Mouse (Mus musculus): ENCODE measurements around the gene Slc19a3. TPM values are rescaled to one million over a fixed set of nuclear protein-coding genes. Genes with fewer than 3 reads are reported as not detected.
A peak's percentile ranks its signal among the peaks of the same experiment; 100 is the strongest.
"Not testable (repeated sequence)": the region's sequence is repeated elsewhere in the genome, so short reads cannot be mapped to it uniquely, and the experiment has no call there.

Gene Slc19a3
- polyA plus RNA-seq, 1 experiment from 2014 or later: 1.2 TPM

DNA sequence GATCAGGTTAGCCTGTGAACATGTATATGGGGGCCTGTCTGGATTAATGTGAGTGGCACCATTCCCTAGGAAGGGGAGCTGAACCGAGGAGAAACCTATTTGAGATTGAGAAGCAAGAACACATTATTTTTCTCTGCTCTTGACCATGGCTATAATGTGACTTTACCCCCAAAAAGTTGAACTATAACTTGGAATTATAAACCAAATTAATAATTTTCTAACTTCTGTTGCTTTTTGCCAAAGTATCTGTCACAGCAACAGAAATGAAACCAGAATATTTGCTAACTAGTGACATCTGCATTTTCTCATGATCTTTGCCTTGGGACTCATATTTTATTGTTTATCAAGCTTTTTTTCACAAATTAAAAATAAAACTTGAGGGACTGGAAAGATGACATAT is 21.7 kb downstream of the Slc19a3 start:
- Histone ChIP-seq H3K27me3 (replicated peaks; ENCODE audit: control insufficient read depth, insufficient read depth, low read length) (no peaks in the 10 kb centered on the region), H3K9me3 (ENCODE audit: control insufficient read depth, low read length) (no peaks in the 10 kb centered on the region), H3K27ac (ENCODE audit: low read length) (no peak overlapping the region), H3K4me1 (replicated peaks; ENCODE audit: control insufficient read depth, insufficient read depth, low read length) (no peaks in the 10 kb centered on the region), H3K9ac (replicated peaks; ENCODE audit: low read depth, low read length) (no peak overlapping the region), H3K36me3 (ENCODE audit: control insufficient read depth, insufficient read depth) (no peaks in the 10 kb centered on the region), H3K4me3 (replicated peaks; ENCODE audit: low read length) (no peak overlapping the region), H3K4me2 (ENCODE audit: low read length) (no peak overlapping the region)
- ATAC-seq: no peak
- WGBS: 66% methylated on average over 1 of the region's 1 CpGs

DNA sequence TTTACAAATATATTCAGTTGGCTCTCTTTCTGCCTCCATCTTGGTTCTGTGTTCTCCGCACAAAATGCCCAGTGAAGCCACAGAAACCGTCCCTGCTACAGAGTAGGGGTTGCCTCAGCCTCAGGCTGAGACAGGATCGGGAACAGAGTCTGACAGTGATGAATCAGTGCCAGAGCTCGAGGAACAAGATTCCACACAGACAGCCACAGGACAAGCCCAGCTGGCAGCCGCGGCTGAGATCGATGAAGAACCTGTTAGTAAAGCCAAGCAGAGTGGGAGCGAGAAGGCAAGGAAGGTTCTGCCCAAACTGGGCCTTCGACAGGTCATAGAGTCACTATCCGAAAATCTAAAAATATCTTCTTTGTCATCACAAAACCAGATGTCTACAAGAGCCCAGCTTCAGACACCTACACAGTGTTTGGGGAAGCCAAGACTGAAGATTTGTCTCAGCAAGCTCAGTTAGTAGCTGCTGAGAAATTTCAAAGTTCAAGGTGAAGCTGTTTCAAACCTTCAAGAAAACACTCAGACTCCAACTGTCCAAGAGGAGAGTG is 22.8 kb downstream of the Slc19a3 start:
- Histone ChIP-seq H3K9ac (replicated peaks; ENCODE audit: low read depth, low read length) (no peak overlapping the region), H3K4me2 (ENCODE audit: low read length) (no peak overlapping the region), H3K4me1 (replicated peaks; ENCODE audit: control insufficient read depth, insufficient read depth, low read length) (no peaks in the 10 kb centered on the region), H3K9me3 (ENCODE audit: control insufficient read depth, low read length) (no peaks in the 10 kb centered on the region), H3K36me3 (ENCODE audit: control insufficient read depth, insufficient read depth) (no peaks in the 10 kb centered on the region), H3K27ac (ENCODE audit: low read length) (no peak overlapping the region), H3K27me3 (replicated peaks; ENCODE audit: control insufficient read depth, insufficient read depth, low read length) (no peaks in the 10 kb centered on the region), H3K4me3 (replicated peaks; ENCODE audit: low read length) (no peak overlapping the region)
- no peak for ATAC-seq
- WGBS: 89% methylated on average over 10 of the region's 10 CpGs

- H3K4me2 ChIP-seq (ENCODE audit: low read length): no peak overlapping the region
- no peaks in the 10 kb centered on the region for H3K4me1 ChIP-seq (replicated peaks; ENCODE audit: control insufficient read depth, insufficient read depth, low read length)
- no peaks in the 10 kb centered on the region for H3K36me3 ChIP-seq (ENCODE audit: control insufficient read depth, insufficient read depth)
- H3K27me3 ChIP-seq (replicated peaks; ENCODE audit: control insufficient read depth, insufficient read depth, low read length): no peaks in the 10 kb centered on the region
- H3K27ac ChIP-seq (ENCODE audit: low read length): no peak overlapping the region
- H3K9ac ChIP-seq (replicated peaks; ENCODE audit: low read depth, low read length): no peak overlapping the region
- H3K9me3 ChIP-seq (ENCODE audit: control insufficient read depth, low read length): no peaks in the 10 kb centered on the region
- no peak overlapping the region for H3K4me3 ChIP-seq (replicated peaks; ENCODE audit: low read length)
- no peak for ATAC-seq
- WGBS: 96% methylated on average over 3 of the region's 3 CpGs
These were observed 23.8 kb downstream of the Slc19a3 start for GRCm38 (mm10) chr1:83014477-83014876.

DNA sequence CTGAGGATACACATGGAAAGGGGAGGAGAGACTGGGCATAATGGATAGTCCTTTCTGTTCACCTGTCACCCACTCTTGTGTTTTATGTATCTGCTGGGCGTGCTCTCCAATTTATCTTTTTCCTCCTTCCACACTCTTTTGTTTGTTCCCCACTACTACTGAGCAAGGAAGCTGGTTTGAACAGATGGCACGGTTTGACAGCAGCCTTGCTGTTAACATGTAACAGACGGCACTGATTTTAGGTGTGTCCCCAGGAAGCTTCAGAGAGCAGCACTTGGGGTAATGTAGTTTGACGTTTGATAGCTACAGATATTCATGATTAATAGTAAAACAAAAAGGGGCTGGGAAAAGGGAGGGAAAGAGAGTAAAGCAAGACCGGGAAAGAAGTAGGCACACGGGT is 30.8 kb downstream of the Slc19a3 start:
- Histone ChIP-seq H3K27me3 (replicated peaks; ENCODE audit: control insufficient read depth, insufficient read depth, low read length) (no peaks in the 10 kb centered on the region), H3K9ac (replicated peaks; ENCODE audit: low read depth, low read length) (no peak overlapping the region), H3K9me3 (ENCODE audit: control insufficient read depth, low read length) (no peaks in the 10 kb centered on the region), H3K36me3 (ENCODE audit: control insufficient read depth, insufficient read depth) (no peaks in the 10 kb centered on the region), H3K27ac (ENCODE audit: low read length) (no peak overlapping the region), H3K4me3 (replicated peaks; ENCODE audit: low read length) (no peak overlapping the region), H3K4me2 (ENCODE audit: low read length) (no peak overlapping the region), H3K4me1 (replicated peaks; ENCODE audit: control insufficient read depth, insufficient read depth, low read length) (0 out of 2 replicates have a peak, but pooled peaks cover 4% of the 10 kb centered on the region)
- 67% methylated on average over 6 of the region's 6 CpGs for WGBS
- ATAC-seq: peak; percentile 86

DNA sequence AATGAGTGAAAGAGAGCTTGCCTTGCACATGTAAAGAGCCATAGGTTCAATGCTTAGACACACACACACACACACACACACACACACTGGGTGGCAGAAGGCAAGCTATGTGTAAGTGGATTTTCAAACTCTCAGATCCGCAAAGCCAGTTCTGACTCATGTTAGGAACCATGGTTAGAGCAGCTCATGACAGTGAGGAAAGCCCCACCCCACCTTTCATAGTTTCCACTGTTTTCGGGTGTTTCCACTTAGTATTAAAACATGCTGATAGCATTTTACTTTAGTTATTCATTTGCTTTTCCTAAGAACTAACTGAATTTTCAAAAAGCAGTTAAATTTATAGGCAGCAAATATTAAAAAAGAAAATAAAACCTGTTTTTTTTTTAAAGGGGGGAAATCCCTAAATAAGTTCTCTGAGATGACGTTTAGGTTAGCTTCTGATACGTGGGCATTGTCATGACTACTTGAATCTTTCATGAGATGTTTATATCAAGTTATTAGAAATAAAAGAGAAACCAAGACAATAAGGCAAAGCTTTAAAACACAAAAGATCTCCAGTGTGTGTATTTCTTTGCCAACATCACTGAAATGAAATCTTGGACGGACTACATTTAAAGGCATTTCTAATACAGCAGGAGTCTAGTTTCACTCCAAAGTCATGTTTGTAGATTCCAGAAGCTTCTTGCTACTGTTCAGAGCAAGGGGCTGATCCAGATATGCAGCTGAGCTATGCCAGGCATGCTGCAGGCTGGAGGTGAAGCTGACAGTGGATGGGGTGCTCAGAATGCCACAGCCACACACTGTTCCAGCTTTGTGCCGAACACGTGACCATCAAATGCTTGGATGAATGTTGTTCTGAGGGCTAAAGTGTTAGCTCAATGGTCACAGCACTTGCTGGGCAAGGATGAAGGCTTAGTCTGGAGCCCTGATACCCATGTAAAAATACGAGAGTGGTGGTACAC is 31.7 kb downstream of the Slc19a3 start:
- H3K4me1 ChIP-seq (replicated peaks; ENCODE audit: control insufficient read depth, insufficient read depth, low read length): 0 out of 2 replicates have a peak, but pooled peaks cover 4% of the 10 kb centered on the region
- no peaks in the 10 kb centered on the region for H3K27me3 ChIP-seq (replicated peaks; ENCODE audit: control insufficient read depth, insufficient read depth, low read length)
- no peak overlapping the region for H3K4me2 ChIP-seq (ENCODE audit: low read length)
- H3K27ac ChIP-seq (ENCODE audit: low read length): no peak overlapping the region
- no peak for ATAC-seq
- no peak overlapping the region for H3K4me3 ChIP-seq (replicated peaks; ENCODE audit: low read length)
- WGBS: 84% methylated on average over 8 of the region's 8 CpGs
- H3K9me3 ChIP-seq (ENCODE audit: control insufficient read depth, low read length): no peaks in the 10 kb centered on the region
- H3K9ac ChIP-seq (replicated peaks; ENCODE audit: low read depth, low read length): no peak overlapping the region
- no peaks in the 10 kb centered on the region for H3K36me3 ChIP-seq (ENCODE audit: control insufficient read depth, insufficient read depth)

DNA sequence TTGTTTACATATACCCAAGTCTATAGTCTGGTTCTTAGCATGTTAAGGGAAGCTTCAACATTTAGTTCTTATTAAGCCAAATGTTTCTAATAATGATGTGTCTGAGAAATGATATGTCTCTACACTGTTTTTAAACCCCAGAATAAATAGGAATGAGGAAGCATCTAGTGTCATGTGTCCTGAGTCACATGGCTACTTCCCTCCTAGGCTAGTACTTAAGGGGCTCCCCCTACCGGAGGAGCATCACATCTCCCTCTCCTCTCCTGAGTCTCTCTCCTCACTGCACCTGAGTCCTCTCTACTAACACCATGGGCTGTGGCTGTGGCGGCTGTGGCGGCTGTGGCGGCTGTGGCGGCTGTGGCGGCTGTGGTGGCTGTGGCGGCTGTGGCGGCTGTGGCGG is 37.9 kb downstream of the Slc19a3 start, which contains the start of gene Gm47959:
TSS of gene Gm47959 (plus strand) at position 243 of the 400 bp plus-strand sequence.
- not testable (repeated sequence) for H3K27ac ChIP-seq (ENCODE audit: low read length); H3K4me2 ChIP-seq (ENCODE audit: low read length); H3K36me3 ChIP-seq (ENCODE audit: control insufficient read depth, insufficient read depth); ATAC-seq; H3K4me1 ChIP-seq (replicated peaks; ENCODE audit: control insufficient read depth, insufficient read depth, low read length); H3K9ac ChIP-seq (replicated peaks; ENCODE audit: low read depth, low read length); H3K4me3 ChIP-seq (replicated peaks; ENCODE audit: low read length); H3K27me3 ChIP-seq (replicated peaks; ENCODE audit: control insufficient read depth, insufficient read depth, low read length); H3K9me3 ChIP-seq (ENCODE audit: control insufficient read depth, low read length)
- 96% methylated on average over 8 of the region's 9 CpGs for WGBS

GRCm38 (mm10) chr1:82993947-82994346 is 44.3 kb downstream of the Slc19a3 start:
- no peaks in the 10 kb centered on the region for H3K27me3 ChIP-seq (replicated peaks; ENCODE audit: control insufficient read depth, insufficient read depth, low read length)
- no peak for ATAC-seq
- WGBS: 75% methylated on average over 3 of the region's 3 CpGs
- H3K4me2 ChIP-seq (ENCODE audit: low read length): no peak overlapping the region
- H3K9ac ChIP-seq (replicated peaks; ENCODE audit: low read depth, low read length): no peak overlapping the region
- H3K9me3 ChIP-seq (ENCODE audit: control insufficient read depth, low read length): no peaks in the 10 kb centered on the region
- H3K27ac ChIP-seq (ENCODE audit: low read length): no peak overlapping the region
- H3K4me1 ChIP-seq (replicated peaks; ENCODE audit: control insufficient read depth, insufficient read depth, low read length): no peaks in the 10 kb centered on the region
- H3K36me3 ChIP-seq (ENCODE audit: control insufficient read depth, insufficient read depth): no peaks in the 10 kb centered on the region
- H3K4me3 ChIP-seq (replicated peaks; ENCODE audit: low read length): no peak overlapping the region

- Histone ChIP-seq H3K9me3 (ENCODE audit: control insufficient read depth, low read length) (no peaks in the 10 kb centered on the region), H3K4me2 (ENCODE audit: low read length) (no peak overlapping the region), H3K27ac (ENCODE audit: low read length) (no peak overlapping the region), H3K4me3 (replicated peaks; ENCODE audit: low read length) (no peak overlapping the region), H3K4me1 (replicated peaks; ENCODE audit: control insufficient read depth, insufficient read depth, low read length) (no peaks in the 10 kb centered on the region), H3K36me3 (ENCODE audit: control insufficient read depth, insufficient read depth) (no peaks in the 10 kb centered on the region), H3K27me3 (replicated peaks; ENCODE audit: control insufficient read depth, insufficient read depth, low read length) (no peaks in the 10 kb centered on the region), H3K9ac (replicated peaks; ENCODE audit: low read depth, low read length) (no peak overlapping the region)
- 92% methylated on average over 6 of the region's 6 CpGs for WGBS
- ATAC-seq: no peak
These were observed 46.2 kb downstream of the Slc19a3 start for GRCm38 (mm10) chr1:82992093-82992492.

GRCm38 (mm10) chr1:82991596-82991995 is 46.7 kb downstream of the Slc19a3 start:
- Histone ChIP-seq H3K9me3 (ENCODE audit: control insufficient read depth, low read length) (no peaks in the 10 kb centered on the region), H3K27ac (ENCODE audit: low read length) (no peak overlapping the region), H3K4me1 (replicated peaks; ENCODE audit: control insufficient read depth, insufficient read depth, low read length) (no peaks in the 10 kb centered on the region), H3K9ac (replicated peaks; ENCODE audit: low read depth, low read length) (no peak overlapping the region), H3K27me3 (replicated peaks; ENCODE audit: control insufficient read depth, insufficient read depth, low read length) (no peaks in the 10 kb centered on the region), H3K4me2 (ENCODE audit: low read length) (no peak overlapping the region), H3K36me3 (ENCODE audit: control insufficient read depth, insufficient read depth) (no peaks in the 10 kb centered on the region), H3K4me3 (replicated peaks; ENCODE audit: low read length) (no peak overlapping the region)
- no peak for ATAC-seq
- WGBS: 82% methylated on average over 3 of the region's 3 CpGs

Measured in forebrain, embryonic 16.5 days (tissue).